8 mouse cellular contexts compared by ENCODE assay signal in the genomic region with DNA sequence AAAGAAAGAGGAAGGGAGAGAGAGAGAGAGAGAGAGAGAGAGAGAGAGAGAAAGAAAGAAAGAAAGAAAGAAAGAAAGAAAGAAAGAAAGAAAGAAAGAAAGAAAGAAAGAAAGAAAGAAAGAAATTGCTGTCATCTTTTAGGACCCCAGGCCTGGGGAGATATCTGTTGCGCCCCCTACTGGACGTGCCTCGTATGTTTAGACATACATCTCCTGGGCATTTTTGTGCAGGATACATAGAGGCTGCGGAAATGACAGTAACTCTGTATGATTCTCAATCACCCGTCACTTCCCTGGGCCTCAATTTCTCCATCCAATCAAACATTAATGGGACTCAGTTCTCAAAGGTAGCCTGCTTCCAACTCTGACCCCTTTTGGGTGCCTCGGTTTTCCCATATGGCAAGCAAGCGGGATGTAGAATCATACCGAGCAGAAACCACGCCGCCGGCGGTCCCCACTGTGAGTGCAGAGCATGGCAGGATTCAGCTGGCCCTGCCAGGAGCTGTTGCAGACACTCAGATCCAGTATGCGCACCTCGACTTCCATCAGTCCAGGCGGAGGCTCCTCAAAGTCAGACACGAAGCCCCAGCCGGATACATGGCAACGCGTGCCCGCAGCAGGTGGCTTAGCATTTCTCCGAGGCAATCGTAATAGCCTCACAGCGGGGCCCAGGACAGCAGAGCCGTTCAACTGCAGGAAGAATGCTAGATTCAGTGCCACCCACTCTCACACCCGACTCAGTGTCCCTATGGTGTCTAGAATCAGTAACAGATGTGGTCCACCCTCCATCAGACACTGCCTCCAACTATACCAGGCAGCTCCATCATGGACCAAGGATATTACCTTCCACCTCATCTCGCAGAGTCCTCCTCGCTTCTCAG. TPM values are rescaled to one million over a fixed set of nuclear protein-coding genes. Genes with fewer than 3 reads are reported as not detected.
DNase-seq lines count a peak whose midpoint lies in the region; ATAC-seq and TF ChIP-seq lines count a peak whose summit lies in the region.

No protein-coding gene starts in this region.

- H3K27me3 ChIP-seq in spleen, adult 2 months (ENCODE audit: control insufficient read depth, insufficient read depth, low read length), result no peaks in the 10 kb centered on the region
- H3K27me3 ChIP-seq in embryonic facial prominence, embryonic 11.5 days (ENCODE audit: control insufficient read depth, insufficient read depth, low read length), result peaks cover 4% of the 10 kb centered on the region; the same call in 1 of the 2 replicates

- intact Hi-C loops in left cerebral cortex, postnatal 14 days (cut with DNase I), result no loop called here

- no peaks in the 10 kb centered on the region for H3K9me3 ChIP-seq in embryonic facial prominence, embryonic 11.5 days (replicated peaks; ENCODE audit: control insufficient read depth, low read length)

- peak; percentile 86 for DNase-seq in heart, adult 11 months
- no peak for DNase-seq in heart, adult 9 months (ENCODE audit: low spot score in 2 of 2)
- DNase-seq in spleen, adult 2 months (ENCODE audit: low read depth in 1 of 2, low spot score in 2 of 2), result peak in 1 of 2 experiments; percentile 33
- DNase-seq in spleen, postnatal 36 days (ENCODE audit: low spot score in 2 of 2), result no peak
- peak; percentile 75 for DNase-seq in embryonic facial prominence, embryonic 11.5 days (ENCODE audit: low spot score)
- DNase-seq in thymus, postnatal 14 days, result peak; percentile 72
- no peak for DNase-seq in left cerebral cortex, postnatal 14 days (ENCODE audit: low spot score in 2 of 2)
- no peak for DNase-seq in adrenal gland, adult 2 months

- ATAC-seq in embryonic facial prominence, embryonic 11.5 days (replicated peaks; ENCODE audit: insufficient number of reproducible peaks, low FRiP score, low TSS enrichment, low read depth), result no peak

- WGBS in spleen, adult 2 months, result 77% methylated on average over 27 of the region's 27 CpGs
- WGBS in embryonic facial prominence, embryonic 11.5 days, result 42% methylated on average over 27 of the region's 27 CpGs

- H3K36me3 ChIP-seq in spleen, adult 2 months (ENCODE audit: control insufficient read depth, insufficient read depth, low read length), result no peaks in the 10 kb centered on the region
- no peaks in the 10 kb centered on the region for H3K36me3 ChIP-seq in embryonic facial prominence, embryonic 11.5 days (replicated peaks; ENCODE audit: control insufficient read depth, insufficient read depth, low read depth, low read length)

- H3K27ac ChIP-seq in spleen, adult 2 months (ENCODE audit: insufficient read depth, low read length), result no peak overlapping the region
- no peak overlapping the region for H3K27ac ChIP-seq in embryonic facial prominence, embryonic 11.5 days (replicated peaks; ENCODE audit: low read depth, low read length)

- TF ChIP-seq POLR2A in spleen, adult 2 months (IDR thresholded peaks at IDR 0.05; ENCODE audit: low read depth, low read length), result no peak

- no peak overlapping the region for H3K4me2 ChIP-seq in embryonic facial prominence, embryonic 11.5 days (ENCODE audit: low read depth, low read length)

- peak; percentile 30; the same call in 1 of the 2 replicates for TF ChIP-seq CTCF in spleen, adult 2 months (IDR thresholded peaks at IDR 0.05; ENCODE audit: extremely low read depth, insufficient read depth, insufficient read length, insufficient replicate concordance)

- no peak overlapping the region for H3K9ac ChIP-seq in embryonic facial prominence, embryonic 11.5 days (replicated peaks; ENCODE audit: low read length)

- peaks cover 9% of the 10 kb centered on the region for H3K4me1 ChIP-seq in spleen, adult 2 months (ENCODE audit: control insufficient read depth, insufficient read depth, insufficient read length)
- no peaks in the 10 kb centered on the region for H3K4me1 ChIP-seq in embryonic facial prominence, embryonic 11.5 days (ENCODE audit: control insufficient read depth, insufficient read depth, low read length)

- no peak overlapping the region for H3K4me3 ChIP-seq in spleen, adult 2 months (ENCODE audit: extremely low read depth, insufficient read depth, insufficient read length)
- no peak overlapping the region for H3K4me3 ChIP-seq in embryonic facial prominence, embryonic 11.5 days (ENCODE audit: low read depth, low read length)

RNA-seq across cellular contexts. Expression of a gene that starts 6.6 kb away (rescaled TPM):
- polyA plus RNA-seq in spleen, adult 2 months (2012; rRNA removed), result 1.4 and 1.6 TPM in 2 replicates
- not detected in 2 replicates for polyA plus RNA-seq in embryonic facial prominence, embryonic 11.5 days (2014; fragmentation: Nextera tagmentation; extraction: Ambion mirVana)
- total RNA-seq in left cerebral cortex, postnatal 14 days (2021), result 1 to 10 TPM in 1 of 2 experiments, under 1 TPM in 1; 0.17 to 1.1 TPM
- total RNA-seq in adrenal gland, adult 2 months (2021), result under 1 TPM in 1 of 2 experiments, not detected in 1; 0.21 TPM
- polyA plus RNA-seq in adrenal gland, adult 2 months (2012; rRNA removed), result 0.28 TPM in 1 of 2 replicates, not detected in the other

RNA-seq across cellular contexts. Expression of a gene that starts 7.1 kb away (rescaled TPM):
- polyA plus RNA-seq in spleen, adult 2 months (2012; rRNA removed), result 5.8 and 10.9 TPM in 2 replicates
- polyA plus RNA-seq in embryonic facial prominence, embryonic 11.5 days (2014; fragmentation: Nextera tagmentation; extraction: Ambion mirVana), result 2.4 and 2.7 TPM in 2 replicates
- 1 to 10 TPM; 1.7 to 2.2 TPM for total RNA-seq in left cerebral cortex, postnatal 14 days (2021)
- 10 to 100 TPM in 1 of 2 experiments, 1 to 10 TPM in 1; 10.0 to 37.2 TPM for total RNA-seq in adrenal gland, adult 2 months (2021)
- 47.0 and 74.7 TPM in 2 replicates for polyA plus RNA-seq in adrenal gland, adult 2 months (2012; rRNA removed)

RNA-seq across cellular contexts. Expression of a gene that starts 9.2 kb away (rescaled TPM):
- polyA plus RNA-seq in spleen, adult 2 months (2012; rRNA removed), result 9.2 and 14.6 TPM in 2 replicates
- 85.7 and 102 TPM in 2 replicates for polyA plus RNA-seq in embryonic facial prominence, embryonic 11.5 days (2014; fragmentation: Nextera tagmentation; extraction: Ambion mirVana)
- total RNA-seq in left cerebral cortex, postnatal 14 days (2021), result 100 to 1,000 TPM; 398 to 410 TPM
- total RNA-seq in adrenal gland, adult 2 months (2021), result 100 to 1,000 TPM in 1 of 2 experiments, 10 to 100 TPM in 1; 68.1 to 105 TPM
- 138 and 146 TPM in 2 replicates for polyA plus RNA-seq in adrenal gland, adult 2 months (2012; rRNA removed)

RNA-seq across cellular contexts. Expression of a gene that starts 17.4 kb away (rescaled TPM):
- 122 and 217 TPM in 2 replicates for polyA plus RNA-seq in spleen, adult 2 months (2012; rRNA removed)
- polyA plus RNA-seq in embryonic facial prominence, embryonic 11.5 days (2014; fragmentation: Nextera tagmentation; extraction: Ambion mirVana), result 65.1 and 72.7 TPM in 2 replicates
- total RNA-seq in left cerebral cortex, postnatal 14 days (2021), result 10 to 100 TPM; 95.4 to 97.1 TPM
- total RNA-seq in adrenal gland, adult 2 months (2021), result 10 to 100 TPM; 51.6 to 51.8 TPM
- polyA plus RNA-seq in adrenal gland, adult 2 months (2012; rRNA removed), result 222 and 226 TPM in 2 replicates

RNA-seq across cellular contexts. Expression of a gene that starts 29.3 kb away (rescaled TPM):
- not detected in 2 replicates for polyA plus RNA-seq in spleen, adult 2 months (2012; rRNA removed)
- 0.25 and 0.38 TPM in 2 replicates for polyA plus RNA-seq in embryonic facial prominence, embryonic 11.5 days (2014; fragmentation: Nextera tagmentation; extraction: Ambion mirVana)
- 1 to 10 TPM; 1.4 to 2.1 TPM for total RNA-seq in left cerebral cortex, postnatal 14 days (2021)
- total RNA-seq in adrenal gland, adult 2 months (2021), result not detected
- 0.18 and 0.68 TPM in 2 replicates for polyA plus RNA-seq in adrenal gland, adult 2 months (2012; rRNA removed)

Comparison
In these comparisons a context has a peak if more than half of its experiments do, and no peak if none do; other contexts are left out.
1. DNase-seq: peak in heart, adult 11 months (single experiment), embryonic facial prominence, embryonic 11.5 days (single experiment) and thymus, postnatal 14 days (single experiment); none in heart, adult 9 months (0 of 2), spleen, postnatal 36 days (0 of 2), left cerebral cortex, postnatal 14 days (0 of 2) and adrenal gland, adult 2 months (single experiment).